Comparison of ENCODE assay signal across 11 mouse cellular contexts in genomic region chr15:102395061-102395460, GRCm38 (mm10). TPM values are rescaled to one million over a fixed set of nuclear protein-coding genes. Genes with fewer than 3 reads are reported as not detected.
DNase-seq lines count a peak whose midpoint lies in the region; ATAC-seq and TF ChIP-seq lines count a peak whose summit lies in the region.
"Had no signal": no experiment of that assay in that cellular context is flagged by ENCODE, and none has a peak within 500 bp of the region (broad histone marks: within the 10 kb centered on the region; RNA-seq: fewer than 3 reads in every experiment).

No protein-coding gene starts in this region.

- peak overlapping the region; percentile 8; the same call in 1 of the 2 replicates for H3K4me2 ChIP-seq in heart, embryonic 11.5 days
- no peak overlapping the region for H3K4me2 ChIP-seq in heart, postnatal 0 days (ENCODE audit: low read depth, low read length)
- peak overlapping the region; percentile 30; the same call in 1 of the 2 replicates for H3K4me2 ChIP-seq in liver, embryonic 15.5 days
- no peak overlapping the region for H3K4me2 ChIP-seq in forebrain, embryonic 12.5 days

- 5% methylated on average over 3 of the region's 3 CpGs for WGBS in heart, embryonic 11.5 days (ENCODE audit: insufficient replicate concordance)
- 17% methylated on average over 3 of the region's 3 CpGs for WGBS in heart, postnatal 0 days
- 13% methylated on average over 3 of the region's 3 CpGs for WGBS in liver, embryonic 15.5 days (ENCODE audit: insufficient replicate concordance)
- 20% methylated on average over 3 of the region's 3 CpGs for WGBS in forebrain, embryonic 12.5 days

- no peak for TF ChIP-seq POLR2A in MEL (IDR thresholded peaks at IDR 0.05; ENCODE audit: control insufficient read depth in 1 of 2, insufficient read depth in 1 of 2, low read depth in 1 of 2, low read length in 2 of 2, poor library complexity in 1 of 2)

- H3K27me3 ChIP-seq in heart, embryonic 11.5 days (ENCODE audit: control insufficient read depth, insufficient read depth, low read length), result no peaks in the 10 kb centered on the region
- H3K27me3 ChIP-seq in MEL (ENCODE audit: control insufficient read depth in 1 of 2, insufficient read depth in 2 of 2, low read length in 2 of 2), result no peaks in the 10 kb centered on the region
- H3K27me3 ChIP-seq in heart, postnatal 0 days (ENCODE audit: control insufficient read depth, insufficient read depth, low read length), result no peaks in the 10 kb centered on the region
- H3K27me3 ChIP-seq in liver, embryonic 15.5 days, result no peaks in the 10 kb centered on the region
- 0 out of 2 replicates have a peak, but pooled peaks cover 4% of the 10 kb centered on the region for H3K27me3 ChIP-seq in forebrain, embryonic 12.5 days

- intact Hi-C loops in heart, postnatal 25 days (cut with DNase I), result no loop called here

- peak; percentile 74 for ATAC-seq in heart, embryonic 11.5 days (replicated peaks; ENCODE audit: insufficient number of reproducible peaks, low FRiP score, low TSS enrichment)
- no peak for ATAC-seq in heart, postnatal 0 days (ENCODE audit: insufficient read depth, low read depth)
- ATAC-seq in liver, embryonic 15.5 days (ENCODE audit: insufficient read depth), result peak; percentile 80
- no peak for ATAC-seq in forebrain, embryonic 12.5 days (ENCODE audit: low FRiP score)

- DNase-seq in heart, postnatal 25 days (ENCODE audit: low spot score), result no peak
- DNase-seq in MEL (ENCODE audit: low read depth, low spot score), result peak; percentile 50
- DNase-seq in heart, postnatal 0 days (ENCODE audit: low spot score), result no peak
- no peak for DNase-seq in adrenal gland, postnatal 10 days
- DNase-seq in layer of hippocampus, postnatal 36 days, result no peak
- DNase-seq: cerebellum, postnatal 36 days had no signal

- H3K27ac ChIP-seq in heart, embryonic 11.5 days (ENCODE audit: low read depth, low read length), result peak overlapping the region; percentile 64
- H3K27ac ChIP-seq in MEL (ENCODE audit: control insufficient read depth, low read depth, low read length), result no peak overlapping the region
- peak overlapping the region; percentile 57 for H3K27ac ChIP-seq in heart, postnatal 0 days (ENCODE audit: low read depth)
- H3K27ac ChIP-seq in liver, embryonic 15.5 days (replicated peaks), result peak overlapping the region; percentile 74
- H3K27ac ChIP-seq in forebrain, embryonic 12.5 days, result no peak overlapping the region

- H3K36me3 ChIP-seq in heart, embryonic 11.5 days (ENCODE audit: control insufficient read depth, insufficient read depth, low read length), result no peaks in the 10 kb centered on the region
- H3K36me3 ChIP-seq in MEL (ENCODE audit: control insufficient read depth in 1 of 2, insufficient read depth in 2 of 2, low read length in 2 of 2), result peaks cover 0 to 20% of the 10 kb centered on the region in 2 experiments; a peak in 2 of 4 replicates
- H3K36me3 ChIP-seq in heart, postnatal 0 days (replicated peaks; ENCODE audit: control insufficient read depth, insufficient read depth, low read length), result no peaks in the 10 kb centered on the region
- H3K36me3 ChIP-seq in liver, embryonic 15.5 days (replicated peaks), result no peaks in the 10 kb centered on the region
- H3K36me3 ChIP-seq in forebrain, embryonic 12.5 days (replicated peaks), result no peaks in the 10 kb centered on the region

- 0 out of 2 replicates have a peak overlapping the region, but pooled peaks have one; percentile 16 for H3K9ac ChIP-seq in heart, embryonic 11.5 days (ENCODE audit: low read depth, low read length)
- H3K9ac ChIP-seq in MEL (ENCODE audit: control insufficient read depth, low read depth, low read length, poor library complexity, severe bottlenecking), result no peak overlapping the region
- H3K9ac ChIP-seq in heart, postnatal 0 days (replicated peaks; ENCODE audit: low read depth, low read length), result no peak overlapping the region; the same call in 1 of the 2 replicates
- no peak overlapping the region for H3K9ac ChIP-seq in liver, embryonic 15.5 days
- H3K9ac ChIP-seq in forebrain, embryonic 12.5 days, result no peak overlapping the region

- H3K4me3 ChIP-seq in heart, embryonic 11.5 days (ENCODE audit: low read depth, low read length), result no peak overlapping the region
- no peak overlapping the region for H3K4me3 ChIP-seq in MEL (ENCODE audit: control insufficient read depth in 1 of 2, insufficient read depth in 1 of 2, low read depth in 2 of 2, low read length in 2 of 2)
- H3K4me3 ChIP-seq in heart, postnatal 0 days (ENCODE audit: low read depth, low read length), result no peak overlapping the region
- H3K4me3 ChIP-seq in liver, embryonic 15.5 days (replicated peaks), result no peak overlapping the region
- H3K4me3 ChIP-seq in forebrain, embryonic 12.5 days (replicated peaks), result no peak overlapping the region

- H3K79me2 ChIP-seq in MEL (ENCODE audit: control insufficient read depth, insufficient read depth, low read length, poor library complexity), result peaks cover 1% of the 10 kb centered on the region; the same call in 1 of the 2 replicates

- H3K9me3 ChIP-seq in heart, embryonic 11.5 days (replicated peaks; ENCODE audit: control insufficient read depth, low read length), result no peaks in the 10 kb centered on the region
- no peaks in the 10 kb centered on the region for H3K9me3 ChIP-seq in MEL (replicated peaks; ENCODE audit: insufficient read depth, low read length)
- H3K9me3 ChIP-seq in heart, postnatal 0 days (replicated peaks; ENCODE audit: control insufficient read depth, low read length), result no peaks in the 10 kb centered on the region
- H3K9me3 ChIP-seq in liver, embryonic 15.5 days (replicated peaks), result no peaks in the 10 kb centered on the region
- H3K9me3 ChIP-seq in forebrain, embryonic 12.5 days, result no peaks in the 10 kb centered on the region

- no peak for TF ChIP-seq RAD21 in MEL (IDR thresholded peaks at IDR 0.05; ENCODE audit: low read depth, low read length)

- no peak for TF ChIP-seq CTCF in MEL (IDR thresholded peaks at IDR 0.05 in 2 of 3, conservative IDR thresholded peaks at IDR 0.05 in 1 of 3; ENCODE audit: control insufficient read depth in 1 of 3, insufficient read depth in 1 of 3, low read depth in 2 of 3, low read length in 3 of 3, poor library complexity in 1 of 3, severe bottlenecking in 1 of 3)
- TF ChIP-seq CTCF in heart, postnatal 0 days (IDR thresholded peaks at IDR 0.05; ENCODE audit: low read depth), result no peak

- TF ChIP-seq EP300 in MEL (IDR thresholded peaks at IDR 0.05; ENCODE audit: low read depth in 1 of 2, low read length in 2 of 2), result no peak
- no peak for TF ChIP-seq EP300 in heart, postnatal 0 days (IDR thresholded peaks at IDR 0.05; ENCODE audit: low read depth)

- H3K4me1 ChIP-seq in heart, embryonic 11.5 days (ENCODE audit: control insufficient read depth, insufficient read depth, low read length), result peaks cover 14% of the 10 kb centered on the region
- peaks cover 6 to 25% of the 10 kb centered on the region in 2 experiments; a peak in 3 of 4 replicates for H3K4me1 ChIP-seq in MEL (ENCODE audit: control insufficient read depth in 1 of 2, insufficient read depth in 2 of 2, low read length in 2 of 2)
- peaks cover 9% of the 10 kb centered on the region; the same call in 1 of the 2 replicates for H3K4me1 ChIP-seq in heart, postnatal 0 days (ENCODE audit: control insufficient read depth, insufficient read depth)
- H3K4me1 ChIP-seq in liver, embryonic 15.5 days (replicated peaks), result peaks cover 66% of the 10 kb centered on the region
- peaks cover 20% of the 10 kb centered on the region for H3K4me1 ChIP-seq in forebrain, embryonic 12.5 days

RNA-seq across cellular contexts. Expression of gene Sp1, which starts 10.9 kb away (rescaled TPM):
- 7.5 and 8.1 TPM in 2 replicates for polyA plus RNA-seq in heart, embryonic 11.5 days (2014; fragmentation: Nextera tagmentation; extraction: Ambion mirVana)
- total RNA-seq in heart, postnatal 25 days (2021), result 10 to 100 TPM; 42.7 to 44.4 TPM
- 16.3 and 22.0 TPM in 2 replicates for total RNA-seq in MEL (2012; rRNA removed)
- polyA plus RNA-seq in MEL (2012; ENCODE audit: insufficient read depth in 1 of 2, insufficient read length in 2 of 2, low read depth in 1 of 2, low replicate concordance in 2 of 2, missing spikeins in 1 of 2), result 10 to 100 TPM; 47.2 to 92.3 TPM
- total RNA-seq in heart, postnatal 0 days (2014; rRNA removed; ENCODE audit: low replicate concordance), result 32.1 and 32.6 TPM in 2 replicates
- polyA plus RNA-seq in heart, postnatal 0 days (2015; fragmentation: Nextera tagmentation; extraction: Ambion mirVana), result 3.0 and 3.1 TPM in 2 replicates
- 3.5 and 3.7 TPM in 2 replicates for polyA plus RNA-seq in liver, embryonic 15.5 days (2015; fragmentation: Nextera tagmentation; extraction: Ambion mirVana)
- 10.8 and 11.2 TPM in 2 replicates for polyA plus RNA-seq in forebrain, embryonic 12.5 days (2016; fragmentation: Nextera tagmentation; extraction: Ambion mirVana)
- 10 to 100 TPM; 67.8 to 83.4 TPM for total RNA-seq in adrenal gland, postnatal 10 days (2021)
- total RNA-seq in layer of hippocampus, postnatal 36 days (2021), result 10 to 100 TPM; 22.4 to 23.1 TPM

RNA-seq across cellular contexts. Expression of gene Sp7, which starts 28.1 kb away (rescaled TPM):
- polyA plus RNA-seq in heart, embryonic 11.5 days (2014; fragmentation: Nextera tagmentation; extraction: Ambion mirVana), result 0.20 and 0.52 TPM in 2 replicates
- total RNA-seq in heart, postnatal 25 days (2021), result not detected
- total RNA-seq in MEL (2012; rRNA removed), result not detected in 2 replicates
- polyA plus RNA-seq in MEL (2012; ENCODE audit: insufficient read depth in 1 of 2, insufficient read length in 2 of 2, low read depth in 1 of 2, low replicate concordance in 2 of 2, missing spikeins in 1 of 2), result not detected
- total RNA-seq in heart, postnatal 0 days (2014; rRNA removed; ENCODE audit: low replicate concordance), result not detected in 2 replicates
- polyA plus RNA-seq in heart, postnatal 0 days (2015; fragmentation: Nextera tagmentation; extraction: Ambion mirVana), result not detected in 2 replicates
- not detected in 2 replicates for polyA plus RNA-seq in liver, embryonic 15.5 days (2015; fragmentation: Nextera tagmentation; extraction: Ambion mirVana)
- 0.32 and 0.46 TPM in 2 replicates for polyA plus RNA-seq in forebrain, embryonic 12.5 days (2016; fragmentation: Nextera tagmentation; extraction: Ambion mirVana)
- 1 to 10 TPM in 1 of 2 experiments, under 1 TPM in 1; 0.15 to 2.3 TPM for total RNA-seq in adrenal gland, postnatal 10 days (2021)
- under 1 TPM; 0.38 to 0.57 TPM for total RNA-seq in layer of hippocampus, postnatal 36 days (2021)
- total RNA-seq: heart, adult 18-20 months; neutrophil, adult 5-6 weeks had no signal

RNA-seq across cellular contexts. Expression of gene Aaas, which starts 44.5 kb away (rescaled TPM):
- polyA plus RNA-seq in heart, embryonic 11.5 days (2014; fragmentation: Nextera tagmentation; extraction: Ambion mirVana), result 62.9 and 64.9 TPM in 2 replicates
- 10 to 100 TPM; 10.2 to 11.2 TPM for total RNA-seq in heart, postnatal 25 days (2021)
- 48.7 and 61.5 TPM in 2 replicates for total RNA-seq in MEL (2012; rRNA removed)
- 100 to 1,000 TPM in 1 of 2 experiments, not detected in 1; 205 TPM for polyA plus RNA-seq in MEL (2012; ENCODE audit: insufficient read depth in 1 of 2, insufficient read length in 2 of 2, low read depth in 1 of 2, low replicate concordance in 2 of 2, missing spikeins in 1 of 2)
- 25.9 and 59.6 TPM in 2 replicates for total RNA-seq in heart, postnatal 0 days (2014; rRNA removed; ENCODE audit: low replicate concordance)
- 18.8 and 20.4 TPM in 2 replicates for polyA plus RNA-seq in heart, postnatal 0 days (2015; fragmentation: Nextera tagmentation; extraction: Ambion mirVana)
- polyA plus RNA-seq in liver, embryonic 15.5 days (2015; fragmentation: Nextera tagmentation; extraction: Ambion mirVana), result 41.7 and 48.3 TPM in 2 replicates
- polyA plus RNA-seq in forebrain, embryonic 12.5 days (2016; fragmentation: Nextera tagmentation; extraction: Ambion mirVana), result 75.0 and 78.2 TPM in 2 replicates
- 10 to 100 TPM; 21.4 to 24.7 TPM for total RNA-seq in adrenal gland, postnatal 10 days (2021)
- 10 to 100 TPM; 21.4 to 24.2 TPM for total RNA-seq in layer of hippocampus, postnatal 36 days (2021)

RNA-seq across cellular contexts. Expression of gene Amhr2, which starts 50.1 kb away (rescaled TPM):
- polyA plus RNA-seq in heart, embryonic 11.5 days (2014; fragmentation: Nextera tagmentation; extraction: Ambion mirVana), result 0.93 and 1.2 TPM in 2 replicates
- under 1 TPM; 0.68 to 0.84 TPM for total RNA-seq in heart, postnatal 25 days (2021)
- 6.9 and 8.0 TPM in 2 replicates for total RNA-seq in MEL (2012; rRNA removed)
- 10 to 100 TPM in 1 of 2 experiments, not detected in 1; 22.7 TPM for polyA plus RNA-seq in MEL (2012; ENCODE audit: insufficient read depth in 1 of 2, insufficient read length in 2 of 2, low read depth in 1 of 2, low replicate concordance in 2 of 2, missing spikeins in 1 of 2)
- total RNA-seq in heart, postnatal 0 days (2014; rRNA removed; ENCODE audit: low replicate concordance), result 0.19 and 0.81 TPM in 2 replicates
- polyA plus RNA-seq in heart, postnatal 0 days (2015; fragmentation: Nextera tagmentation; extraction: Ambion mirVana), result 0.75 and 1.9 TPM in 2 replicates
- polyA plus RNA-seq in liver, embryonic 15.5 days (2015; fragmentation: Nextera tagmentation; extraction: Ambion mirVana), result 0.08 and 0.10 TPM in 2 replicates
- 0.22 TPM in 2 replicates for polyA plus RNA-seq in forebrain, embryonic 12.5 days (2016; fragmentation: Nextera tagmentation; extraction: Ambion mirVana)
- total RNA-seq in adrenal gland, postnatal 10 days (2021), result 1 to 10 TPM; 1.7 to 2.1 TPM
- under 1 TPM; 0.42 to 0.51 TPM for total RNA-seq in layer of hippocampus, postnatal 36 days (2021)

Comparison
In these comparisons a context has a peak if more than half of its experiments do, and no peak if none do; other contexts are left out.
1. ATAC-seq: peak in heart, embryonic 11.5 days (single experiment) and liver, embryonic 15.5 days (single experiment); none in heart, postnatal 0 days (single experiment) and forebrain, embryonic 12.5 days (single experiment).
2. H3K4me2 ChIP-seq: peak in heart, embryonic 11.5 days (single experiment) and liver, embryonic 15.5 days (single experiment); none in heart, postnatal 0 days (single experiment) and forebrain, embryonic 12.5 days (single experiment).
3. H3K27ac ChIP-seq: peak in heart, embryonic 11.5 days (single experiment), heart, postnatal 0 days (single experiment) and liver, embryonic 15.5 days (single experiment); none in MEL (single experiment) and forebrain, embryonic 12.5 days (single experiment).